Mouse (Mus musculus): ENCODE measurements at regions not wholly inside any gene's neighbourhood (a gene's known extent, or its start where the extent isn't known, plus 50 kb on each side); places are given as distances from the start of the nearest gene placed in this dataset.

- no peak for DNase-seq (ENCODE audit: low read depth, low spot score)
These were observed 85.2 kb upstream of the Kctd3 start for GRCm38 (mm10) chr1:189092819-189093218.

GRCm38 (mm10) chr1:189085245-189085644, 77.6 kb upstream of the Kctd3 start:
- DNase-seq (ENCODE audit: low read depth, low spot score): no peak

- no peak for DNase-seq (ENCODE audit: low read depth, low spot score)
These were observed 73.6 kb upstream of the Kctd3 start for GRCm38 (mm10) chr1:189081267-189081666.

- DNase-seq (ENCODE audit: low read depth, low spot score): peak; percentile 67
These were observed 73.2 kb upstream of the Kctd3 start for GRCm38 (mm10) chr1:189080797-189081196.

- DNase-seq (ENCODE audit: low read depth, low spot score): no peak
These were observed 72.1 kb upstream of the Kctd3 start for GRCm38 (mm10) chr1:189079451-189080410.

GRCm38 (mm10) chr1:189077861-189078260, 70.2 kb upstream of the Kctd3 start:
- DNase-seq (ENCODE audit: low read depth, low spot score): no peak

- DNase-seq (ENCODE audit: low read depth, low spot score): no peak
These were observed 68.6 kb upstream of the Kctd3 start for GRCm38 (mm10) chr1:189076276-189076675.

GRCm38 (mm10) chr1:189075671-189076070, 68.0 kb upstream of the Kctd3 start:
- DNase-seq (ENCODE audit: low read depth, low spot score): no peak

- no peak for DNase-seq (ENCODE audit: low read depth, low spot score)
These were observed 64.9 kb upstream of the Kctd3 start for GRCm38 (mm10) chr1:189072516-189072915.

- no peak for DNase-seq (ENCODE audit: low read depth, low spot score)
These were observed 60.6 kb upstream of the Kctd3 start for GRCm38 (mm10) chr1:189068204-189068603.

- no peak for DNase-seq (ENCODE audit: low read depth, low spot score)
These were observed 59.7 kb upstream of the Kctd3 start for GRCm38 (mm10) chr1:189067204-189067960.

- no peak for DNase-seq (ENCODE audit: low read depth, low spot score)
These were observed 59.0 kb upstream of the Kctd3 start for GRCm38 (mm10) chr1:189066446-189067151.

- DNase-seq (ENCODE audit: low read depth, low spot score): no peak
These were observed 57.7 kb upstream of the Kctd3 start for GRCm38 (mm10) chr1:189065152-189065910.

GRCm38 (mm10) chr1:189064629-189065028, 57.0 kb upstream of the Kctd3 start:
- no peak for DNase-seq (ENCODE audit: low read depth, low spot score)

- DNase-seq (ENCODE audit: low read depth, low spot score): no peak
These were observed 56.1 kb upstream of the Kctd3 start for GRCm38 (mm10) chr1:189063699-189064098.

- no peak for DNase-seq (ENCODE audit: low read depth, low spot score)
These were observed 55.6 kb upstream of the Kctd3 start for GRCm38 (mm10) chr1:189063209-189063608.
